Mouse (Mus musculus): ENCODE data around the gene Kitl. TPM values are rescaled to one million over a fixed set of nuclear protein-coding genes. Genes with fewer than 3 reads are reported as not detected.

Kitl gene
- total and polyA plus RNA-seq, 2 experiments = 2.4 to 2.5 TPM

DNA sequence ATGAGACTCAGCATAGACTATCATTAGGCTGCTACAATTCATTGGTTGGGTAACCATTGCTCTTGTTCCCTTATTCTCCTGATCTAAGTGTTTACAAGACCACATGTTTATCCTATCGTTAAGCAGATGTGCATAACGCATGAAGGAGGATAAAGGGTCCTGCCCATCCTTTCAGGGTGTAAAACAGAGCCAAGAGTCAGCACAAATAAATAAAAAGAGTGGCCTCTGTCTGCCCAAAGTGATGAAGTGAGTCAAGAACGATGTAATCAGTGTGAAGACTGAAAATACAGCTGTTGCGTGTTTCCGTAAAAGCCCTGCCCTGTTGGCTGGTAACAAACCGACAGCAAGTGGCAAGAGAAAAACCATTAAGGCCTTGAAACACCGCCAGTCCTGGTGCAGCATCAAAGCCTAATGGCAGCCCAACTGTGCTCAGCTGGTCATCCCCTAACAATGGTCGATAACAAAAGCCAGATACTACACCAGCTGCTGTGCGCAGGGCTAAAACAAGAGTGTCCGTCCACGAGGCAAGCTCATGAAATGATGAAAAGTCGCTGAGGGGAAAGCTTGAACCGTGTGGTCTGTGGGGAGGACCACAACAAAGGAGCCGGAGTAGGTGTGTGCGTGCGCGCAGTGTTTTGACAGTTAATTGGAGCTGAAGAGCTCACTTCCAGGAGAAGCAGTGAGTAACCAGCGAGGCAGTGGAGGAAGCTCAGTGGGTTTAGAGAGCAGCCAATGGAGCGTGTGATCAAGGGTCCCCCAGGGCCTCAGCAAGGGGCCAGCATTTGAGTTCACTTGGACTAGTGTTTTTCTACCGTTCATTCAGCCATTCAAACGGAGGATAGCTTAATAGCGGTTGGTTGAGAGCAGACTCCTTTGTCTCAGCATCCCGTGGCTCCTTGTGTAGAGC lies 112.7 kb downstream of the Kitl start:
- no peak for DNase-seq (ENCODE audit: extremely low read depth, low read depth, low spot score)
- Histone ChIP-seq H3K36me3 (ENCODE audit: control insufficient read depth, insufficient read depth, low read length) (no peaks in the 10 kb centered on the region), H3K4me3 (ENCODE audit: insufficient read depth, low read depth, low read length) (no peak overlapping the region), H3K4me1 (ENCODE audit: control insufficient read depth, insufficient read depth, low read length) (peaks cover 3% of the 10 kb centered on the region; the same call in 1 of the 2 replicates), H3K27me3 (ENCODE audit: control insufficient read depth, insufficient read depth, low read length) (no peaks in the 10 kb centered on the region), H3K9ac (ENCODE audit: low read depth, low read length) (no peak overlapping the region), H3K79me2 (ENCODE audit: control insufficient read depth, insufficient read depth, low read length) (no peaks in the 10 kb centered on the region), H3K27ac (replicated peaks; ENCODE audit: insufficient read depth, low read depth, low read length) (no peak overlapping the region)
- TF ChIP-seq CTCF (IDR thresholded peaks at IDR 0.05; ENCODE audit: low read depth, low read length) = no peak
- TF ChIP-seq POLR2A (IDR thresholded peaks at IDR 0.05; ENCODE audit: extremely low read depth, insufficient read depth, low read length) = no peak
- 90% methylated on average over 23 of the region's 23 CpGs for WGBS

DNA sequence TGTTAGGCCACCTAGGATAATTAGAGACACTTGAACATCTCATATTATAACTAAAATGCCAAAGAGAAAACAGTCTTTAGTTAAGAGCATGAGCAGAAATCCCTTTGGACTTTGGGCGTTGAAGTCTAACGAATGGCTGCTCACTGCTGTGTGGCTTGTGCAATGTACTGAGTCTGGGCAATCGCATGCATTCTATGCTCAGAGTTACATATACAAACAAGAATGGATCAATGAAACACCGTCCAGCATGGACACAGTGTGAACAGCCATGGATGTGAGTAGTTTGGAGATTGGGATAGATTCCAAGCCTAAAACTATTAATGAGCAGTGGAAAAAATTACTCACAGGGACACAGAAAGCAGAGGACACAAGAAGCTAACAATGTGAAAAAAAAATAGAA lies 116.2 kb downstream of the Kitl start:
- Histone ChIP-seq H3K9ac (ENCODE audit: low read depth, low read length) (no peak overlapping the region), H3K79me2 (ENCODE audit: control insufficient read depth, insufficient read depth, low read length) (no peaks in the 10 kb centered on the region), H3K27ac (replicated peaks; ENCODE audit: insufficient read depth, low read depth, low read length) (no peak overlapping the region), H3K36me3 (ENCODE audit: control insufficient read depth, insufficient read depth, low read length) (no peaks in the 10 kb centered on the region), H3K27me3 (ENCODE audit: control insufficient read depth, insufficient read depth, low read length) (no peaks in the 10 kb centered on the region), H3K4me3 (ENCODE audit: insufficient read depth, low read depth, low read length) (no peak overlapping the region), H3K4me1 (ENCODE audit: control insufficient read depth, insufficient read depth, low read length) (peaks cover 3% of the 10 kb centered on the region; the same call in 1 of the 2 replicates)
- 26% methylated on average over 4 of the region's 4 CpGs for WGBS
- TF ChIP-seq POLR2A (IDR thresholded peaks at IDR 0.05; ENCODE audit: extremely low read depth, insufficient read depth, low read length) (no peak), CTCF (IDR thresholded peaks at IDR 0.05; ENCODE audit: low read depth, low read length) (no peak)
- peak; percentile 33 for DNase-seq (ENCODE audit: extremely low read depth, low read depth, low spot score)

DNA sequence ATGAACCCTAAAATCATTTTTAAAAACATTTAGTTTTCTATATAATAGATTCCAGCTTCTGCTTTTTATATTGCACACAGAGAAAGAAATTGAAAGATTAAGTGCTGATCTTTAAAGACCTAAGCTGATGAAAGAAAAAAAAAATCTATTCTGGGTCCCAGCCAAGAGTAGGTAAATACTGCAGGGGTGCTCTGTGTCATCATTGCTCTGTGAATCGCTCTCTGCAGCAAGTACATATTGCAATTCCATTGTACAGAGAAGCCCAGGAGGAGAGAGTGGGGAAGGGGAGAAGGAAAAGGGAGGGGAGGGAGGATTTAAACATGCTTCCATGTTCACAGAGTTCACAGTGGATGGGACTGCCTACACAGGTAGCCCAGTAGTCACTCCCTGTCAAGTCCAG lies 116.9 kb downstream of the Kitl start:
- Histone ChIP-seq H3K27ac (replicated peaks; ENCODE audit: insufficient read depth, low read depth, low read length) (no peak overlapping the region), H3K9ac (ENCODE audit: low read depth, low read length) (no peak overlapping the region), H3K79me2 (ENCODE audit: control insufficient read depth, insufficient read depth, low read length) (no peaks in the 10 kb centered on the region), H3K4me3 (ENCODE audit: insufficient read depth, low read depth, low read length) (no peak overlapping the region), H3K27me3 (ENCODE audit: control insufficient read depth, insufficient read depth, low read length) (no peaks in the 10 kb centered on the region), H3K4me1 (ENCODE audit: control insufficient read depth, insufficient read depth, low read length) (peaks cover 3% of the 10 kb centered on the region; the same call in 1 of the 2 replicates), H3K36me3 (ENCODE audit: control insufficient read depth, insufficient read depth, low read length) (no peaks in the 10 kb centered on the region)
- peak; percentile 11 for DNase-seq (ENCODE audit: extremely low read depth, low read depth, low spot score)
- TF ChIP-seq CTCF (IDR thresholded peaks at IDR 0.05; ENCODE audit: low read depth, low read length) (no peak), POLR2A (IDR thresholded peaks at IDR 0.05; ENCODE audit: extremely low read depth, insufficient read depth, low read length) (no peak)
- WGBS = 22% methylated on average over 1 of the region's 1 CpGs

DNA sequence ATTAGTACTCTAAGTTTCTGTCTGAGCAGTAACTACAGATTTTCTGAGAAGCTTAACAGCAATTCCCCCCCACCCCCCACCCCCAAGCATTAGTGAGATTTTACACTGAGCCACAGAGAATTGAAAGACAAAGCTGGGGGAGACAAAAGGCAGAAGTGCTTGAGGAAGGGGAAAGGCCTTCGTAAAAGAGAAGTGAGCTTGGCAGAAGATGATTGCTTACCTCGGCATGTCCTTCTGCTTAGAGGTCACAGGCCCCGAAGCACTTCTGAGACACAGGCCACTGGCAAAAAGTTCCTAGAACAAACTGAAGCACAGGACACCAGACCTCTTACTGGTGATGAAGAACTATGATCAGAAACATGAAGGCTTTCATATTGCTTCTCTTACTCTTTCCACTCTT lies 123.1 kb downstream of the Kitl start:
- Histone ChIP-seq H3K27ac (replicated peaks; ENCODE audit: insufficient read depth, low read depth, low read length) (no peak overlapping the region), H3K27me3 (ENCODE audit: control insufficient read depth, insufficient read depth, low read length) (no peaks in the 10 kb centered on the region), H3K79me2 (ENCODE audit: control insufficient read depth, insufficient read depth, low read length) (no peaks in the 10 kb centered on the region), H3K9ac (ENCODE audit: low read depth, low read length) (no peak overlapping the region), H3K36me3 (ENCODE audit: control insufficient read depth, insufficient read depth, low read length) (no peaks in the 10 kb centered on the region), H3K4me3 (ENCODE audit: insufficient read depth, low read depth, low read length) (no peak overlapping the region), H3K4me1 (ENCODE audit: control insufficient read depth, insufficient read depth, low read length) (no peaks in the 10 kb centered on the region)
- WGBS = 88% methylated on average over 3 of the region's 3 CpGs
- no peak for TF ChIP-seq POLR2A (IDR thresholded peaks at IDR 0.05; ENCODE audit: extremely low read depth, insufficient read depth, low read length)
- no peak for TF ChIP-seq CTCF (IDR thresholded peaks at IDR 0.05; ENCODE audit: low read depth, low read length)
- peak; percentile 18 for DNase-seq (ENCODE audit: extremely low read depth, low read depth, low spot score)

DNA sequence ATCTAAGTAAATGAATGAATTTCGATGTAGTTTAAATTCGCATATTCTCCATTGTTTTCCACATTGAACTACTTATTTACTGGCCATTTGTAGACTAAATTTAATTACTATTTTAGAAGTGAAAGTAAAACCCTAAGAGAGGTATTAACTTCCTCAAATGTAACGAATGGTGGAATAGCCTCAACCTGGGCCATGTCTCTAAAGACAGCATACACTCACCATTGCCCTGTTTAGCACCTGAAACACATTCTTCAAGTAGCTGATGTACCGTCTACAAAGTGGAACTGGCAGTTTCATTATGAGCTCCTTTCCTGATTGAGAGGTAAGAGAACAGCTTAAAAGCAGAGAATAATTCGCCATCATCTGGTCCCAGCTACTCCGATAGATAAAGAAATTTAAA lies 132.7 kb downstream of the Kitl start:
- DNase-seq (ENCODE audit: extremely low read depth, low read depth, low spot score) = no peak
- no peak overlapping the region for H3K27ac ChIP-seq (replicated peaks; ENCODE audit: insufficient read depth, low read depth, low read length)
- H3K4me3 ChIP-seq (ENCODE audit: insufficient read depth, low read depth, low read length) = no peak overlapping the region
- TF ChIP-seq POLR2A (IDR thresholded peaks at IDR 0.05; ENCODE audit: extremely low read depth, insufficient read depth, low read length) (no peak), CTCF (IDR thresholded peaks at IDR 0.05; ENCODE audit: low read depth, low read length) (no peak)
- H3K27me3 ChIP-seq (ENCODE audit: control insufficient read depth, insufficient read depth, low read length) = no peaks in the 10 kb centered on the region
- no peaks in the 10 kb centered on the region for H3K36me3 ChIP-seq (ENCODE audit: control insufficient read depth, insufficient read depth, low read length)
- H3K4me1 ChIP-seq (ENCODE audit: control insufficient read depth, insufficient read depth, low read length) = peaks cover 2% of the 10 kb centered on the region; the same call in 1 of the 2 replicates
- H3K9ac ChIP-seq (ENCODE audit: low read depth, low read length) = no peak overlapping the region
- 69% methylated on average over 6 of the region's 6 CpGs for WGBS
- no peaks in the 10 kb centered on the region for H3K79me2 ChIP-seq (ENCODE audit: control insufficient read depth, insufficient read depth, low read length)
